Mouse (Mus musculus) intestine, embryonic 16.5 days (tissue): ENCODE measurements around the gene Aamp. TPM values are rescaled to one million over a fixed set of nuclear protein-coding genes. Genes with fewer than 3 reads are reported as not detected.

Experiments used
- ATAC-seq: fragments of 200-750 bp; cut with Nextera tagmentation; 2 replicates; pipeline ENCODE4 v1.8.0; 2017; ENCODE audit warnings: moderate TSS enrichment, moderate library complexity
- H3K27ac ChIP-seq: fragments of 300-500 bp; sonication (generic); 2 replicates; pipeline ENCODE4 v1.5.1; 2014; ENCODE audit warnings: mild to moderate bottlenecking, low read length
- H3K27me3 ChIP-seq: fragments of 300-500 bp; sonication (generic); replicated peaks from 2 replicates; pipeline ENCODE4 v1.6.1; 2014; ENCODE audit warnings: low read length, control low read depth, mixed read lengths; ENCODE audit not compliant: control insufficient read depth, insufficient read depth
- H3K36me3 ChIP-seq: fragments of 300-500 bp; sonication (generic); 2 replicates; pipeline ENCODE4 v1.6.1; 2014; ENCODE audit warnings: low read length, control low read depth; ENCODE audit not compliant: control insufficient read depth, insufficient read depth
- H3K4me1 ChIP-seq: fragments of 300-500 bp; sonication (generic); 2 replicates; pipeline ENCODE4 v1.6.1; 2014; ENCODE audit warnings: low read length, control low read depth, mixed read lengths; ENCODE audit not compliant: control insufficient read depth, insufficient read depth
- H3K4me2 ChIP-seq: fragments of 300-500 bp; sonication (generic); 2 replicates; pipeline ENCODE4 v1.6.1; 2014; ENCODE audit warnings: low read depth, low read length, control low read depth
- H3K4me3 ChIP-seq: fragments of 300-500 bp; sonication (generic); 2 replicates; pipeline ENCODE4 v1.5.1; 2014; ENCODE audit warnings: mild to moderate bottlenecking, low read length
- H3K9ac ChIP-seq: fragments of 300-500 bp; sonication (generic); 2 replicates; pipeline ENCODE4 v1.6.1; 2014; ENCODE audit warnings: low read depth, low read length
- H3K9me3 ChIP-seq: fragments of 300-500 bp; sonication (generic); 2 replicates; pipeline ENCODE4 v1.6.1; 2016; ENCODE audit warnings: low read length, control low read depth; ENCODE audit not compliant: control insufficient read depth
- WGBS: fragments of 180-500 bp; shearing (Covaris S2); extraction: QIAGEN DNeasy Blood & Tissue Kit; methylation state at CpG from one replicate; pipeline ENCODE4 v1.1.7; 2014; 5-methylcytosine and 5-hydroxymethylcytosine counted together
- polyA plus RNA-seq: library from polyadenylated mRNA; unstranded; fragments of >200 nt; fragmentation: Nextera tagmentation; extraction: Ambion mirVana; gene quantifications from 2 replicates; pipeline ENCODE4 v1.2.1, GENCODE M21; 2015

Gene Aamp
- polyA plus RNA-seq, 1 experiment from 2014 or later = 256 TPM

- Histone ChIP-seq H3K4me1 (peaks cover 6% of the 10 kb centered on the region; the same call in 1 of the 2 replicates), H3K4me3 (no peak overlapping the region), H3K9ac (no peak overlapping the region), H3K9me3 (no peaks in the 10 kb centered on the region), H3K36me3 (no peaks in the 10 kb centered on the region), H3K27me3 (no peaks in the 10 kb centered on the region), H3K4me2 (no peak overlapping the region), H3K27ac (no peak overlapping the region)
- 77% methylated on average over 3 of the region's 3 CpGs for WGBS
- no peak for ATAC-seq
Observed at GRCm38 (mm10) chr1:74314796-74315195, 30.3 kb upstream of the Aamp start.

GRCm38 (mm10) chr1:74313049-74313692 lies 28.6 kb upstream of the Aamp start:
- Histone ChIP-seq H3K4me3 (no peak overlapping the region), H3K27ac (no peak overlapping the region), H3K36me3 (no peaks in the 10 kb centered on the region), H3K27me3 (no peaks in the 10 kb centered on the region), H3K9ac (no peak overlapping the region), H3K4me2 (no peak overlapping the region), H3K4me1 (peaks cover 5% of the 10 kb centered on the region; the same call in 1 of the 2 replicates), H3K9me3 (no peaks in the 10 kb centered on the region)
- ATAC-seq = peak; percentile 52; the same call in 1 of the 2 replicates
- 1% methylated on average over 3 of the region's 3 CpGs for WGBS

GRCm38 (mm10) chr1:74309767-74310166 lies 25.2 kb upstream of the Aamp start:
- 22% methylated on average over 3 of the region's 3 CpGs for WGBS
- no peak overlapping the region for H3K9ac ChIP-seq
- H3K4me3 ChIP-seq = no peak overlapping the region
- no peaks in the 10 kb centered on the region for H3K9me3 ChIP-seq
- H3K4me1 ChIP-seq = peaks cover 15% of the 10 kb centered on the region
- ATAC-seq = no peak
- no peak overlapping the region for H3K4me2 ChIP-seq
- H3K27ac ChIP-seq = peak overlapping the region; percentile 17
- H3K27me3 ChIP-seq = no peaks in the 10 kb centered on the region
- H3K36me3 ChIP-seq = no peaks in the 10 kb centered on the region

- Histone ChIP-seq H3K27ac (no peak overlapping the region), H3K9ac (no peak overlapping the region)
- WGBS = 73% methylated on average over 10 of the region's 10 CpGs
Observed at GRCm38 (mm10) chr1:74308001-74308964, 23.7 kb upstream of the Aamp start.

GRCm38 (mm10) chr1:74307146-74307545 lies 22.6 kb upstream of the Aamp start:
- Histone ChIP-seq H3K4me3 (no peak overlapping the region), H3K27me3 (no peaks in the 10 kb centered on the region), H3K27ac (peak overlapping the region; percentile 57; the same call in 1 of the 2 replicates), H3K36me3 (no peaks in the 10 kb centered on the region), H3K4me1 (peaks cover 24% of the 10 kb centered on the region), H3K9me3 (no peaks in the 10 kb centered on the region), H3K9ac (0 out of 2 replicates have a peak overlapping the region, but pooled peaks have one; percentile 13), H3K4me2 (no peak overlapping the region)
- WGBS = 63% methylated on average over 1 of the region's 1 CpGs
- ATAC-seq = peak; percentile 62

More at GRCm38 (mm10) chr1:74308001-74308964, 23.7 kb upstream of the Aamp start:
- Histone ChIP-seq H3K9me3 (no peaks in the 10 kb centered on the region), H3K36me3 (no peaks in the 10 kb centered on the region), H3K4me2 (no peak overlapping the region), H3K4me3 (no peak overlapping the region), H3K27me3 (no peaks in the 10 kb centered on the region), H3K4me1 (peaks cover 15% of the 10 kb centered on the region)
- no peak for ATAC-seq

GRCm38 (mm10) chr1:74305522-74305921 lies 21.0 kb upstream of the Aamp start, which contains the start of gene Tmbim1:
Tmbim1 (minus strand) TSS chr1:74305622.
- no peaks in the 10 kb centered on the region for H3K27me3 ChIP-seq
- H3K4me1 ChIP-seq = peaks cover 40% of the 10 kb centered on the region
- peak within 1 kb of the TSS; percentile 89; the same call in 1 of the 2 replicates for H3K27ac ChIP-seq
- peak within 1 kb of the TSS; percentile 85 for H3K9ac ChIP-seq
- ATAC-seq = no peak
- peak within 1 kb of the TSS; percentile 72 for H3K4me3 ChIP-seq
- peak within 1 kb of the TSS; percentile 66 for H3K4me2 ChIP-seq
- H3K9me3 ChIP-seq = no peaks in the 10 kb centered on the region
- 85% methylated on average over 2 of the region's 2 CpGs for WGBS
- H3K36me3 ChIP-seq = no peaks in the 10 kb centered on the region

- Histone ChIP-seq H3K36me3 (no peaks in the 10 kb centered on the region; the same call in 1 of the 2 replicates), H3K9ac (no peak overlapping the region), H3K4me2 (no peak overlapping the region), H3K27ac (no peak overlapping the region), H3K9me3 (no peaks in the 10 kb centered on the region), H3K27me3 (no peaks in the 10 kb centered on the region), H3K4me1 (peaks cover 44% of the 10 kb centered on the region), H3K4me3 (no peak overlapping the region)
- ATAC-seq = no peak
- 56% methylated on average over 4 of the region's 4 CpGs for WGBS
Observed at GRCm38 (mm10) chr1:74304946-74305345, 20.4 kb upstream of the Aamp start.

GRCm38 (mm10) chr1:74304339-74304790 lies 19.8 kb upstream of the Aamp start:
- no peaks in the 10 kb centered on the region; the same call in 1 of the 2 replicates for H3K36me3 ChIP-seq
- peak overlapping the region; percentile 72 for H3K4me3 ChIP-seq
- H3K27me3 ChIP-seq = no peaks in the 10 kb centered on the region
- peaks cover 47% of the 10 kb centered on the region for H3K4me1 ChIP-seq
- ATAC-seq = no peak
- peak overlapping the region; percentile 66 for H3K4me2 ChIP-seq
- H3K9me3 ChIP-seq = no peaks in the 10 kb centered on the region
- WGBS = 7% methylated on average over 12 of the region's 12 CpGs
- peak overlapping the region; percentile 85 for H3K9ac ChIP-seq
- peak overlapping the region; percentile 89 for H3K27ac ChIP-seq
